Mouse (Mus musculus): ENCODE results near the gene Tmem25.

GRCm38 (mm10) chr9:44826660-44827059 is 27.6 kb upstream of the Tmem25 start:
- no peak for TF ChIP-seq EP300 (IDR thresholded peaks at IDR 0.05; ENCODE audit: low read depth)
- TF ChIP-seq CTCF (IDR thresholded peaks at IDR 0.05; ENCODE audit: low read depth): no peak

Measured in liver, embryonic 14.5 days (tissue).